Mouse (Mus musculus) cerebellum, adult 18-20 months (tissue): ENCODE measurements around the gene Nhlrc2.
A peak's percentile ranks its signal among the peaks of the same experiment; 100 is the strongest.

Experiments
- DNase-seq, 2 experiments: peaks; one replicate each; pipeline ENCODE4 v3.0.0; 2021

The Nhlrc2 gene

GRCm38 (mm10) chr19:56627881-56628472 is 79.9 kb downstream of the Nhlrc2 start:
- no peak for DNase-seq

GRCm38 (mm10) chr19:56629647-56630046 is 81.6 kb downstream of the Nhlrc2 start:
- DNase-seq, result no peak

- no peak for DNase-seq
Measured at GRCm38 (mm10) chr19:56631017-56631416, 83.0 kb downstream of the Nhlrc2 start.

GRCm38 (mm10) chr19:56631451-56631901 is 83.4 kb downstream of the Nhlrc2 start:
- no peak for DNase-seq

GRCm38 (mm10) chr19:56637035-56637683 is 89.1 kb downstream of the Nhlrc2 start:
- DNase-seq, result peak; percentile 7 to 15

GRCm38 (mm10) chr19:56637684-56638049 is 89.6 kb downstream of the Nhlrc2 start:
- DNase-seq, result peak in 1 of 2 experiments; percentile 5

GRCm38 (mm10) chr19:56647451-56648120 is 99.5 kb downstream of the Nhlrc2 start:
- DNase-seq, result no peak

- no peak for DNase-seq
Measured at GRCm38 (mm10) chr19:56651262-56651661, 103.2 kb downstream of the Nhlrc2 start.

- no peak for DNase-seq
Measured at GRCm38 (mm10) chr19:56652034-56652962, 104.2 kb downstream of the Nhlrc2 start.
